Mouse (Mus musculus): ENCODE results near the gene Ccsap.

DNA sequence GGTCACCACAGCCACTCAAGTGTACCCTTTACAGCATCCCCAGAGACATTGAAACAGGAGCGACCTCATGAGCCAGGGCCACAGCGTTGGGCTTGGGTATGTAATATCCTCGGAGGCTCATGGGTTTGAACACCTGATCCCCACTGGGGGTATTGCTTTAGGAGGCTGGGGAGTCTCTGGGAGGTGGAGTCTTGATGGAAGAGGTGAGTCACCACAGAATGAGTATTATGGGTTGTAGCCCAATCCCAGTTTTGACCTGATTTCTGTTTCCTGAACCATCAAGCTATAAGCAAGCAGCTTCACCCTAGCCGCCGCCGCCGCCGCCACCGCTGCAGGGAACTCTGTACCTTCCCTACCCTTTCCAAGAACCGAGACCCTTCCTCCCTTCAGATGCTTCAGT, 14.0 kb downstream of the Ccsap start:
- no peak for TF ChIP-seq CTCF (IDR thresholded peaks at IDR 0.05; ENCODE audit: control insufficient read depth, insufficient read depth, insufficient read length)
- TF ChIP-seq FOSL1 (IDR thresholded peaks at IDR 0.05; ENCODE audit: insufficient read depth, low read length, poor library complexity, severe bottlenecking), result no peak
- TF ChIP-seq CEBPB (IDR thresholded peaks at IDR 0.05; ENCODE audit: low read depth), result no peak
